Mouse (Mus musculus) MEL-GATA-1-ER (cell line): ENCODE data around the gene Sfmbt1.

Experiments
- DNase-seq: peaks from one replicate; pipeline ENCODE4 v3.0.0-alpha.2; 2012; ENCODE audit warnings: low read depth; ENCODE audit errors: extremely low read depth

Gene Sfmbt1

GRCm38 (mm10) chr14:30714799-30715617 lies at the start of gene Sfmbt1:
Gene Sfmbt1 (plus strand): TSS chr14:30714849.
- no peak for DNase-seq

GRCm38 (mm10) chr14:30666061-30666460 lies 48.6 kb upstream of the Sfmbt1 start:
- no peak for DNase-seq

DNA sequence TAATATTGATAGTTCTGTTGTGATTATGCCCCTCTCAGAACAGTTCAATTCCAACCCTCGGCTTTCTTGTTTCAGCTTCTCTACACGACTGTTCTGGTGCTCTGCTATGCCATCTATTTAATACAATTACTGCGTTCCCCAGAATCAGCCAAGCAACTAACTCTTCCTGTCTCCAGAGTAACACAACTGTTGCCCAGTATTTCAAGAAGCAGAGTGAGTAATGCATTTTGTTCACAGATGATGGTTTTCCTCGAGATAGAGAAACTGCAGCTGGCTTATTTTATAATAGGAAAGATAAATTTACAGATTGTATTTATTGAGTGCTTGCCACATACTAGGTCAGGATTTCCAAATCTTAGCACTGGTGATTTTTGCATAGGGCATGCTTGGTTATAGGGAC lies 48.0 kb upstream of the Sfmbt1 start:
- DNase-seq = no peak

- DNase-seq = no peak
Measured at GRCm38 (mm10) chr14:30670161-30670560, 44.5 kb upstream of the Sfmbt1 start.

GRCm38 (mm10) chr14:30671095-30671985 lies 43.3 kb upstream of the Sfmbt1 start:
- DNase-seq = no peak

- DNase-seq = peak; percentile 68
Measured at GRCm38 (mm10) chr14:30671986-30672312, 42.7 kb upstream of the Sfmbt1 start.

- DNase-seq = peak; percentile 87
Measured at GRCm38 (mm10) chr14:30674947-30675346, 39.7 kb upstream of the Sfmbt1 start.

DNA sequence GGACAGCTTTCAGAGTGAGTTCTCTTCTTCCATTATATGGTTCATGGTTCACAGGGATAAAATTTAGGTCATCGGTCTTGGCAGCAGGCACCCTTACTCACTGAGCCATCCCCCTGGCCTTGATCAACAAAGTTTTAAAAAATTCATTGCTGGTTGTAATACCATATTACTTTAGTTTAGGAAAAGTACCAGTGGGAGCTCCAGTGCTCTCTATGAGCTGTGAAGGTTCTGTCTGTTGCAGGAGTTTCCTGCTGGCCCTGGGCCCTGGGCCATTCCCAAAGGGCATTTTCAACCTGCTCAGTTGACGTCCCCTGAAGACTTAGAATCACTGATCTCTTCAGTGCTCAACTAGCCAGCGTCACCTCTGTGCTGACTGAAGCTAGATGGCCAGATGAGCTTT lies 32.5 kb upstream of the Sfmbt1 start:
- DNase-seq = no peak

- DNase-seq = no peak
Measured at GRCm38 (mm10) chr14:30690685-30691084, 24.0 kb upstream of the Sfmbt1 start.

DNA sequence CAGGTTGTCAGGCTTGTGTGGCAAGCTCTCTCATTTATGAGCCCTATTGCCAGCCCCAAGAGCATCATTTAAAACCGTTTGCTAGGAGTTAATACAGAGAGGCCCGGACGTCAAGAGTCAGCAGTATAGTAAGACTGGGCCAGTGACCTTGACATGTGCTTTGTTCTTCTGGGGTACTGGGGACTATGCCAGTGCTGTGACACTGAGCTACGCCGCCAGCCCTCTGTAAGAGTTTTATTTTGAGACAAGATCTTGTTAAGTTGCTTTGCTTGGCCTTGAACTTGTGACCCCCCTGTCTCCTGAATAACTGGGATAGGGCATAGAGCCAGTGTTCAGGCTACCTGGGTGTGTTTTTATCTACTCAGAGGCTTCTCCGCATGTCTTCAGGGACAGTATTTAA lies 22.2 kb upstream of the Sfmbt1 start:
- no peak for DNase-seq

- DNase-seq = no peak
Measured at GRCm38 (mm10) chr14:30694786-30695185, 19.9 kb upstream of the Sfmbt1 start.

DNA sequence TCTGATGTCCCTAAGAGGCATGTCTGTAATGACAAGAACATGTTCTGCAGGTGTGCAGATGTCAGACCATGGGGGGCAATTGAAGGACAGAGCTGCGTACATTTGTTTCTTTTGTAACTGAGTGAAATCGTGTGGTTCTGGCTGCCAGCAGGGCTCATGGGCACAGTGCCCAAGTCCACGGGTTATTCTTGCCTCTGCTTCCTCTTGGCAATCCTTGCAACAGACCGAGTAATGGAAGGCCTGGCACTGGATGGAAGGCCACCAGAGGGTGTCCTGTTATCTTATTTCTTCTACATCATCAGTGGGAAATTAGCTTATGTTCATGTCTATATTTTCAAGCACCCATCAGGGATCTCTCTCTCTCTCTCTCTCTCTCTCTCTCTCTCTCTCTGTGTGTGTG lies 19.0 kb upstream of the Sfmbt1 start:
- no peak for DNase-seq

DNA sequence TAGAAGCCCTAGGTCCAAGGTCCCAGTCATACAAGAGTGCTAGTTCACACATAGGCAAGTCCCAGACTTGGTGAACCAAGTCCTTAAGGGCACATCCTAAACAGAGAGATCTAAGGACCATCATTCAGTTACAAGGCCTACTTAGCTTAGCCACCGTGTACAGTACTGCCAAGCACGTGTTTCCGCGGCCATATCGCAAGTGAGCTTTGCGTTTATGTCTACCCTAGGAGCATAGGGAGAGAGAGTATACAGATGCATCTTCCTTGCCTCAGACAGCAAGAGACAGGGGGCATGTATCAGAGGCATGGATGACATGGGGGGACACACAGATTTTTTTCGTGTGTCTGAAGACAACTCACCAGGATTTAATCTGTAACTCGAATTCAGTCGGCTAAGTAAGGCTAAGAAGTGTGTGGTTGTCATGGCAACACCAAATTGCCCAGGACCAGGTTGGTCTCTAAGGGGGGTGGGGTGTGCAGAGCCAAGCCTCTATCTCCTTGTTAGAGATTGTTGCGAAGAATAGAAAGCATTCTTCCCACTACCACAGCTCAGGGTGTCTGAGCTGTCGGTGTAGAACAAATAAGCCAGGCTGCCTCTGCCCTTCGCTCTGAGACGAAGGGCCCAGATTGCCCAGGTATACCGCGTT lies 17.1 kb upstream of the Sfmbt1 start:
- no peak for DNase-seq

DNA sequence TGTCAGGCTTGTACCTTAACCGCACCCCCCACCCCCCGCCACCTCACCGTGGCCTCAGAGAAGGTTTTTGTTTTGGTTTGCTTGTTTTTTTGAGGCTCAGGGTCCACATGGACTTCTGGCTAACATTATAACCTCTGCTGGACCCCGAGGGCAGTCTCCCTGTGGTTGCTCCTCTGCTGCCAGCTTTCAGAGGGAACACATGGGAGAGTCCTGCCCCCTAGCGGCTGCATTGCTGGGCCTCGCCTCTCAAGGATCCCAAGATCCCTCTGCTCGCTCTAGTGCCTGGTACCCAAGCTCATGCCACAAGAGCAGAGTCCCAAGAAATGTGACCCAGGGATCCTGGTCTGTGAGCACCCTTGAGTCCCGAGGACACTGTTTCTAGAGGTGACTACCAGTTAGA lies 15.0 kb upstream of the Sfmbt1 start:
- DNase-seq = no peak

DNA sequence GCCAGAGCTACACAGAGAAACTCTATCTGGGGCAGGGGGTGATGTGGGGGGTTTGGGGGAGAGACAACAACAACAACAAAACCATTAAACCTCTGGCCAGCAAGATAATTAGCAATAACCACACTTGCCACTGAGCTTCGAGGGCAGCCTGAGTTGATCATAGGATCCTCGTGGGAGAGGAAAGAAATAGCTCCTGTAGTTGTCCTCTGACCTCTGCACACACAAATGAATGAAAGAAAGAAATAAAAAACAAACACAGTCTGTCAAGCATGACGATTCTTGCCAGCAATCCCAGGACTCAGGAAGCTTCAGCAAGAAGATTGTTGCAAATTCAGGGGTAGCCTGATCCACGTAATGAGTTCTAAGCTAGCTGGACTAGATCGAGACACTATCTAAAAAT lies 12.1 kb upstream of the Sfmbt1 start:
- no peak for DNase-seq

GRCm38 (mm10) chr14:30703079-30703478 lies 11.6 kb upstream of the Sfmbt1 start:
- no peak for DNase-seq

DNA sequence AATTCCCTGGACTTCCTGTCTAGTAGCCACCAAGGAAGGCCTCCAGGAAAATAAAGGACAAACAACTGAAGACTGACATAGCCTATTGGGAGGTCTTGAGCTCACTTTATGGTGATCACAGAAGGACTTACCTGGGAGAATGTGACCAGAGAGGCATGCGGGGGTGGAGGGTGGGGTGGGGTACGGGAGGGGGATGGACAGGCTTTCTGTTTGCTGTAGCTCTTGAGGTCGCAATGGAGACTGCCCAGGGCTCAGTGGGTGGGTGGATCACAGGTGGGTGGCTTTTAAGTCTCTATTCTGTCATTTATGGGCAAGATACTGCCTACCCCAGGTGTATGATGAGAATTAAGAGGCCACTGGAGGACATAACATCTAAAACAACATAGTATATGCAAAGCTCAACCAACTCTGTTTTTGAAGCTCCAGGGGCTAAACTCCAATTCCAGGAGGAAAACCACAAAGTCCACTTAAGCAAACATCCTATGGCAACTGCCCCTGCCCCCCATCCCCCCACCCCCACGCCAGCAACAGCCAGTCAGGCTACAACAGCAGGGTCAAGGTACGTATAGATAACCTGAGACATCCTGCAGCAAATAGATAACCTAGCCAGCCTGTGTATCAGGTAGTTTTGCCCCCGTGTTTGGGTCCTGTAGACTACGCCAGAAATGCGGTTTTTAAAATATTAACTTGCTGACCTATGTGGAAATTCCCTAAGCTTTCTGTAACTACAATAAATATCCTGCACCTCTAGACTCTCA lies 10.4 kb upstream of the Sfmbt1 start:
- no peak for DNase-seq

- no peak for DNase-seq
Measured at GRCm38 (mm10) chr14:30711892-30712291, 2.8 kb upstream of the Sfmbt1 start.

DNA sequence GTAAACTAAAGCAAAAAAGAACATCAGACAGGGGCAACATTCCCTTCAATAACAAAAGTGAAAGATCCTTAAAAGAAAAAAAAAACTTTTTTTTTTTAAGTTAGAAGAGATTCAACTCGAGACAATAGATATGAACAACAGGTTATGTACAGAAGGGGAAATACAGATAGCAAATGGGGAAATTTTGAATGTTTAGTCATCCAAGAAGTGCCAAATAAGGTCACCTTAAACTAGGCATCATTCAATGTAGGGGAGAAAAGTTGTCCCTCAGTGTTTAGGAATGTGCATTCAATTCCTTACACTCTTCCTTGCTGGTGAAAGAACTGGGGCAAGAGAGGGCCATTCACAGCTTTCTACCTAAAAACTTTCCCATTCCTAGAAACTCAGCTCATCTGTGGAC lies 880 bp upstream of the Sfmbt1 start:
- DNase-seq = no peak

- DNase-seq = no peak
Measured at GRCm38 (mm10) chr14:30715618-30716050, 985 bp downstream of the Sfmbt1 start.
